Mouse (Mus musculus): ENCODE measurements around the gene Cbx8.

GRCm38 (mm10) chr11:119058041-119058995, 17.5 kb upstream of the Cbx8 start:
- TF ChIP-seq CTCF (IDR thresholded peaks at IDR 0.05; ENCODE audit: extremely low read depth, insufficient read depth, low read length) = peak; percentile 28; the same call in 1 of the 2 replicates
- TF ChIP-seq POLR2A (IDR thresholded peaks at IDR 0.05; ENCODE audit: extremely low read depth, insufficient read depth, low read length) = no peak
